Mouse (Mus musculus) lung, postnatal 4 days (tissue): Measurements from ENCODE around the gene Bloc1s1.

Experiments
- DNase-seq, 2 experiments: peaks; one replicate each; pipeline ENCODE4 v3.0.0; 2021

Bloc1s1 gene

GRCm38 (mm10) chr10:128923935-128924334 is at the start of gene Bloc1s1:
Gene Bloc1s1 (minus strand): TSS chr10:128924035.
- no peak for DNase-seq

- DNase-seq: no peak
These were observed 49.0 kb upstream of the Bloc1s1 start for GRCm38 (mm10) chr10:128972841-128973240.

GRCm38 (mm10) chr10:128970740-128971250 is 47.0 kb upstream of the Bloc1s1 start:
- DNase-seq: no peak

GRCm38 (mm10) chr10:128968341-128968749 is 44.5 kb upstream of the Bloc1s1 start:
- no peak for DNase-seq

GRCm38 (mm10) chr10:128965871-128966270 is 42.0 kb upstream of the Bloc1s1 start:
- DNase-seq: no peak

- DNase-seq: no peak
These were observed 41.1 kb upstream of the Bloc1s1 start for GRCm38 (mm10) chr10:128964961-128965360.

GRCm38 (mm10) chr10:128960590-128961584 is 37.1 kb upstream of the Bloc1s1 start, which contains the start of gene Mettl7b:
Gene Mettl7b (minus strand): TSS chr10:128960988.
- no peak for DNase-seq

- no peak for DNase-seq
These were observed 36.3 kb upstream of the Bloc1s1 start for GRCm38 (mm10) chr10:128960142-128960541.

GRCm38 (mm10) chr10:128958340-128958739 is 34.5 kb upstream of the Bloc1s1 start:
- no peak for DNase-seq

- DNase-seq: no peak
These were observed 26.5 kb upstream of the Bloc1s1 start for GRCm38 (mm10) chr10:128950208-128950887.

- DNase-seq: no peak
These were observed 23.7 kb upstream of the Bloc1s1 start for GRCm38 (mm10) chr10:128947496-128947895.

GRCm38 (mm10) chr10:128945675-128946074 is 21.8 kb upstream of the Bloc1s1 start:
- peak in 1 of 2 experiments; percentile 64 for DNase-seq

- no peak for DNase-seq
These were observed 16.7 kb upstream of the Bloc1s1 start for GRCm38 (mm10) chr10:128940475-128941061.

- no peak for DNase-seq
These were observed 15.1 kb upstream of the Bloc1s1 start for GRCm38 (mm10) chr10:128938974-128939373.

- peak; percentile 66 to 77 for DNase-seq
These were observed 14.6 kb upstream of the Bloc1s1 start for GRCm38 (mm10) chr10:128938457-128938856.

GRCm38 (mm10) chr10:128937756-128938390 is 14.0 kb upstream of the Bloc1s1 start:
- DNase-seq: no peak

GRCm38 (mm10) chr10:128935826-128936440 is 12.1 kb upstream of the Bloc1s1 start:
- DNase-seq: no peak

- DNase-seq: no peak
These were observed 11.4 kb upstream of the Bloc1s1 start for GRCm38 (mm10) chr10:128934997-128935787.

- no peak for DNase-seq
These were observed 10.3 kb upstream of the Bloc1s1 start for GRCm38 (mm10) chr10:128933976-128934721.

- peak in 1 of 2 experiments; percentile 46 for DNase-seq
These were observed 9.7 kb upstream of the Bloc1s1 start, which contains the start of gene Itga7 for GRCm38 (mm10) chr10:128933574-128933973. Gene Itga7 (plus strand): TSS chr10:128933818.
